Mouse (Mus musculus) urinary bladder, postnatal 10 days (tissue): Measurements from ENCODE around the gene Fbxw14.
"Not testable (repeated sequence)": the region's sequence is repeated elsewhere in the genome, so short reads cannot be mapped to it uniquely, and the experiment has no call there.

Experiments used
- DNase-seq: peaks from one replicate; pipeline ENCODE4 v3.0.0; 2022; ENCODE audit warnings: low spot score

The Fbxw14 gene

GRCm38 (mm10) chr9:109287576-109287975 is at the start of gene Fbxw14:
Gene Fbxw14 (minus strand): TSS chr9:109287676.
- DNase-seq = not testable (repeated sequence)

- no peak for DNase-seq
Measured at GRCm38 (mm10) chr9:109263041-109263440, 24.4 kb downstream of the Fbxw14 start.

- DNase-seq = no peak
Measured at GRCm38 (mm10) chr9:109234654-109235053, 52.8 kb downstream of the Fbxw14 start, which contains the start of gene Fbxw20. Gene Fbxw20 (minus strand): TSS chr9:109234754.
